Mouse (Mus musculus) cerebellum, adult 2 months (tissue): ENCODE data around the gene Fam129a. TPM values are rescaled to one million over a fixed set of nuclear protein-coding genes. Genes with fewer than 3 reads are reported as not detected.

ENCODE experiments used
- DNase-seq, 2 experiments: peaks; one replicate each; pipeline ENCODE4 v3.0.0; 2021
- H3K27ac ChIP-seq: fragments of 200-500 bp; 2 replicates; pipeline ENCODE4 v1.5.1; 2012; ENCODE audit warnings: low read length, control low read depth, inconsistent platforms; ENCODE audit not compliant: insufficient read depth
- H3K27me3 ChIP-seq: fragments of 200-500 bp; 2 replicates; pipeline ENCODE4 v1.6.1; 2012; ENCODE audit warnings: inconsistent platforms, mild to moderate bottlenecking, low read length, moderate library complexity; ENCODE audit not compliant: control insufficient read depth, insufficient read depth
- H3K4me1 ChIP-seq: fragments of 200-500 bp; 2 replicates; pipeline ENCODE4 v1.6.1; 2011; ENCODE audit warnings: low read length; ENCODE audit not compliant: control insufficient read depth, insufficient read depth
- H3K4me3 ChIP-seq: fragments of 200-500 bp; replicated peaks from 2 replicates; pipeline ENCODE3; 2011; ENCODE audit warnings: mild to moderate bottlenecking, low read depth, low read length, control low read depth; ENCODE audit not compliant: insufficient read depth
- CTCF ChIP-seq: fragments of 200-500 bp; IDR thresholded peaks from 2 replicates; pipeline ENCODE4 v1.5.1; 2011; ENCODE audit warnings: low read depth, mild to moderate bottlenecking, control low read depth, low read length, moderate library complexity, borderline replicate concordance; ENCODE audit not compliant: insufficient read depth
- POLR2A ChIP-seq: fragments of 200-500 bp; IDR thresholded peaks from 2 replicates; pipeline ENCODE4 v1.6.1; 2011; ENCODE audit warnings: low read length, control low read depth, borderline replicate concordance; ENCODE audit not compliant: insufficient read depth
- WGBS: fragments of 180-500 bp; shearing (Covaris S2); methylation state at CpG from one replicate; pipeline ENCODE4 v1.1.7; 2018; 5-methylcytosine and 5-hydroxymethylcytosine counted together
- polyA plus RNA-seq: library from polyadenylated mRNA; depleted of rRNA; stranded (reverse); fragments of >200 nt; gene quantifications from 2 replicates; pipeline ENCODE4 v1.2.3, GENCODE M21; 2012; rRNA removed

The Fam129a gene
- polyA plus RNA-seq: 1.3 TPM in 2 replicates

GRCm38 (mm10) chr1:151570981-151571837 is at the start of gene Fam129a:
Gene Fam129a, plus strand, starts transcription at chr1:151571186.
- H3K27me3 ChIP-seq: no peaks in the 10 kb centered on the region; the same call in 1 of the 2 replicates
- peak; percentile 7 to 16 for DNase-seq
- peak within 1 kb of the TSS; percentile 25 for H3K4me3 ChIP-seq
- 5% methylated on average over 46 of the region's 46 CpGs for WGBS
- H3K4me1 ChIP-seq: no peaks in the 10 kb centered on the region
- H3K27ac ChIP-seq: no peak within 1 kb of the TSS
- TF ChIP-seq CTCF: no peak
- no peak for TF ChIP-seq POLR2A

GRCm38 (mm10) chr1:151526701-151527100 is 44.3 kb upstream of the Fam129a start:
- Histone ChIP-seq H3K27ac (no peak overlapping the region), H3K4me1 (no peaks in the 10 kb centered on the region), H3K27me3 (no peaks in the 10 kb centered on the region), H3K4me3 (no peak overlapping the region)
- no peak for DNase-seq
- 76% methylated on average over 3 of the region's 3 CpGs for WGBS
- TF ChIP-seq POLR2A (no peak), CTCF (no peak)

- Histone ChIP-seq H3K27me3 (no peaks in the 10 kb centered on the region), H3K27ac (no peak overlapping the region), H3K4me3 (no peak overlapping the region), H3K4me1 (no peaks in the 10 kb centered on the region)
- TF ChIP-seq POLR2A (no peak), CTCF (no peak)
- no peak for DNase-seq
- 75% methylated on average over 6 of the region's 6 CpGs for WGBS
These were observed 27.0 kb upstream of the Fam129a start for GRCm38 (mm10) chr1:151543796-151544477.

- WGBS: 89% methylated on average over 3 of the region's 3 CpGs
- H3K4me1 ChIP-seq: no peaks in the 10 kb centered on the region
- DNase-seq: no peak
- no peaks in the 10 kb centered on the region for H3K27me3 ChIP-seq
- no peak overlapping the region for H3K4me3 ChIP-seq
- H3K27ac ChIP-seq: no peak overlapping the region
- no peak for TF ChIP-seq POLR2A
- no peak for TF ChIP-seq CTCF
These were observed 26.4 kb upstream of the Fam129a start for GRCm38 (mm10) chr1:151544581-151544980.

- no peaks in the 10 kb centered on the region for H3K27me3 ChIP-seq
- no peak for TF ChIP-seq POLR2A
- TF ChIP-seq CTCF: no peak
These were observed 25.4 kb upstream of the Fam129a start for GRCm38 (mm10) chr1:151545571-151545970.

GRCm38 (mm10) chr1:151548896-151549610 is 21.9 kb upstream of the Fam129a start:
- no peak for TF ChIP-seq CTCF
- TF ChIP-seq POLR2A: no peak
- DNase-seq: no peak
- 84% methylated on average over 8 of the region's 8 CpGs for WGBS
- H3K4me1 ChIP-seq: no peaks in the 10 kb centered on the region
- no peaks in the 10 kb centered on the region for H3K27me3 ChIP-seq
- H3K4me3 ChIP-seq: no peak overlapping the region
- no peak overlapping the region for H3K27ac ChIP-seq

More at GRCm38 (mm10) chr1:151545571-151545970, 25.4 kb upstream of the Fam129a start:
- H3K4me3 ChIP-seq: no peak overlapping the region
- DNase-seq: no peak
- WGBS: 84% methylated on average over 7 of the region's 7 CpGs
- H3K4me1 ChIP-seq: no peaks in the 10 kb centered on the region
- no peak overlapping the region for H3K27ac ChIP-seq

GRCm38 (mm10) chr1:151549794-151550193 is 21.2 kb upstream of the Fam129a start:
- Histone ChIP-seq H3K4me1 (no peaks in the 10 kb centered on the region), H3K27ac (no peak overlapping the region), H3K4me3 (no peak overlapping the region), H3K27me3 (no peaks in the 10 kb centered on the region)
- 85% methylated on average over 7 of the region's 7 CpGs for WGBS
- TF ChIP-seq POLR2A (no peak), CTCF (no peak)
- no peak for DNase-seq
